ENCODE assay signal across 11 mouse cellular contexts in genomic region chr1:51689461-51690223, GRCm38 (mm10).
DNase-seq lines count a peak whose midpoint lies in the region; ATAC-seq and TF ChIP-seq lines count a peak whose summit lies in the region.
"Had no signal": no experiment of that assay in that cellular context is flagged by ENCODE, and none has a peak within 500 bp of the region (broad histone marks: within the 10 kb centered on the region; RNA-seq: fewer than 3 reads in every experiment).

No protein-coding gene starts in this region.

- no peak overlapping the region for H3K4me2 ChIP-seq in kidney, embryonic 16.5 days (replicated peaks; ENCODE audit: low read depth, low read length)
- H3K4me2 ChIP-seq in liver, postnatal 0 days (ENCODE audit: low read depth, low read length): no peak overlapping the region
- H3K4me2 ChIP-seq: limb, embryonic 13.5 days; neural tube, embryonic 13.5 days had no signal

- H3K27ac ChIP-seq in kidney, adult 2 months (ENCODE audit: insufficient read depth, low read depth, low read length): no peak overlapping the region
- no peak overlapping the region for H3K27ac ChIP-seq in kidney, embryonic 16.5 days (ENCODE audit: low read length)
- H3K27ac ChIP-seq in heart, adult 2 months: peak overlapping the region; percentile 51
- no peak overlapping the region for H3K27ac ChIP-seq in liver, postnatal 0 days (ENCODE audit: low read depth)
- H3K27ac ChIP-seq: limb, embryonic 13.5 days had no signal

- H3K36me3 ChIP-seq in kidney, adult 2 months (ENCODE audit: control insufficient read depth, insufficient read depth, low read length): no peaks in the 10 kb centered on the region
- H3K36me3 ChIP-seq in kidney, embryonic 16.5 days (ENCODE audit: insufficient read depth, low read length): no peaks in the 10 kb centered on the region
- no peaks in the 10 kb centered on the region for H3K36me3 ChIP-seq in heart, adult 2 months (ENCODE audit: control insufficient read depth, insufficient read depth, low read length)
- H3K36me3 ChIP-seq in liver, postnatal 0 days (replicated peaks; ENCODE audit: insufficient read depth, low read length): no peaks in the 10 kb centered on the region
- H3K36me3 ChIP-seq: limb, embryonic 13.5 days; neural tube, embryonic 13.5 days had no signal

- intact Hi-C loops in heart, adult 2 months (cut with DNase I): loop anchor here (5.0 kb wide), 1 partner anchor 48 kb away; no protein-coding TSS in a partner anchor

- POLR2A ChIA-PET in Patski (lab: Charles Lee): no interaction called here

- in situ Hi-C loops in Patski (cut with MboI; ENCODE audit: low pct_unique_long_range_greater_than_20kb): no loop called here

- ATAC-seq in kidney, embryonic 16.5 days (ENCODE audit: low FRiP score, low TSS enrichment): no peak
- peak; percentile 79 for ATAC-seq in Patski
- no peak for ATAC-seq in liver, postnatal 0 days

- peak; percentile 63 for DNase-seq in kidney, adult 2 months
- peak; percentile 19 for DNase-seq in Patski (ENCODE audit: low read depth, low spot score)
- DNase-seq in heart, adult 2 months: peak; percentile 54 to 62
- DNase-seq in liver, postnatal 0 days: no peak
- no peak for DNase-seq in layer of hippocampus, postnatal 25 days (ENCODE audit: extremely low spot score in 1 of 2, low spot score in 1 of 2)
- no peak for DNase-seq in neural tube, embryonic 10.5 days (ENCODE audit: extremely low spot score, low spot score)
- DNase-seq in embryo, embryonic 9.5 days (ENCODE audit: extremely low spot score): no peak
- DNase-seq: cerebellum, postnatal 14 days had no signal

- H3K4me1 ChIP-seq in kidney, adult 2 months (ENCODE audit: control insufficient read depth, insufficient read depth, low read length): no peaks in the 10 kb centered on the region
- no peaks in the 10 kb centered on the region for H3K4me1 ChIP-seq in kidney, embryonic 16.5 days (ENCODE audit: insufficient read depth, low read length)
- peaks cover 1% of the 10 kb centered on the region for H3K4me1 ChIP-seq in heart, adult 2 months (ENCODE audit: control insufficient read depth, insufficient read depth, low read length)
- H3K4me1 ChIP-seq in liver, postnatal 0 days (ENCODE audit: insufficient read depth): no peaks in the 10 kb centered on the region

- WGBS in kidney, adult 2 months: 64% methylated on average over 9 of the region's 9 CpGs
- WGBS in kidney, embryonic 16.5 days: 72% methylated on average over 9 of the region's 9 CpGs
- WGBS in heart, adult 2 months: 44% methylated on average over 9 of the region's 9 CpGs
- 68% methylated on average over 9 of the region's 9 CpGs for WGBS in liver, postnatal 0 days (ENCODE audit: insufficient replicate concordance)

- no peak overlapping the region for H3K4me3 ChIP-seq in kidney, adult 2 months (ENCODE audit: insufficient read depth, low read depth, low read length)
- H3K4me3 ChIP-seq in kidney, embryonic 16.5 days (ENCODE audit: low read length): no peak overlapping the region
- no peak overlapping the region for H3K4me3 ChIP-seq in heart, adult 2 months
- H3K4me3 ChIP-seq in liver, postnatal 0 days (ENCODE audit: low read depth, low read length): no peak overlapping the region
- H3K4me3 ChIP-seq: limb, embryonic 13.5 days; neural tube, embryonic 13.5 days had no signal

- CTCF ChIA-PET in Patski (lab: Charles Lee): interaction anchor here (1.9 kb wide), 1 partner anchor 45 kb away, joined by 7 read pairs; no protein-coding TSS in a partner anchor

- TF ChIP-seq CTCF in kidney, adult 2 months (conservative IDR thresholded peaks at IDR 0.05; ENCODE audit: insufficient read depth, insufficient read length, low read depth, low read length): peak; percentile 34
- TF ChIP-seq CTCF in Patski (IDR thresholded peaks at IDR 0.05): peak; percentile 39
- peak; percentile 45 for TF ChIP-seq CTCF in heart, adult 2 months (IDR thresholded peaks at IDR 0.05)
- TF ChIP-seq CTCF in liver, postnatal 0 days (IDR thresholded peaks at IDR 0.05; ENCODE audit: low read depth): 0 out of 2 replicates have a peak, but pooled peaks have one; percentile 31

- no peak for TF ChIP-seq EP300 in heart, adult 2 months (IDR thresholded peaks at IDR 0.05; ENCODE audit: insufficient read depth, low read depth, low read length)
- TF ChIP-seq EP300 in liver, postnatal 0 days (IDR thresholded peaks at IDR 0.05; ENCODE audit: low read depth): no peak

- TF ChIP-seq POLR2A in kidney, adult 2 months (IDR thresholded peaks at IDR 0.05; ENCODE audit: low read depth, low read length): no peak
- TF ChIP-seq POLR2A in heart, adult 2 months (IDR thresholded peaks at IDR 0.05; ENCODE audit: insufficient read depth, low read depth, low read length): 0 out of 2 replicates have a peak, but pooled peaks have one; percentile 34

- no peak overlapping the region for H3K9ac ChIP-seq in kidney, embryonic 16.5 days (replicated peaks; ENCODE audit: low read length)
- H3K9ac ChIP-seq in heart, adult 2 months (ENCODE audit: low read depth, low read length): no peak overlapping the region
- no peak overlapping the region for H3K9ac ChIP-seq in liver, postnatal 0 days (replicated peaks)
- H3K9ac ChIP-seq: limb, embryonic 13.5 days; neural tube, embryonic 13.5 days had no signal

- no peaks in the 10 kb centered on the region for H3K27me3 ChIP-seq in kidney, adult 2 months (replicated peaks; ENCODE audit: control insufficient read depth, insufficient read depth, low read length)
- no peaks in the 10 kb centered on the region for H3K27me3 ChIP-seq in kidney, embryonic 16.5 days (ENCODE audit: insufficient read depth, low read length)
- no peaks in the 10 kb centered on the region for H3K27me3 ChIP-seq in Patski
- no peaks in the 10 kb centered on the region for H3K27me3 ChIP-seq in heart, adult 2 months (ENCODE audit: control insufficient read depth, insufficient read depth, low read length)
- no peaks in the 10 kb centered on the region for H3K27me3 ChIP-seq in liver, postnatal 0 days (ENCODE audit: insufficient read depth, low read length)
- H3K27me3 ChIP-seq: limb, embryonic 13.5 days; neural tube, embryonic 13.5 days had no signal

- 0 out of 2 replicates have a peak, but pooled peaks cover 4% of the 10 kb centered on the region for H3K9me3 ChIP-seq in kidney, embryonic 16.5 days (ENCODE audit: low read length)
- no peaks in the 10 kb centered on the region for H3K9me3 ChIP-seq in liver, postnatal 0 days (ENCODE audit: low read length)
- H3K9me3 ChIP-seq: limb, embryonic 13.5 days; neural tube, embryonic 13.5 days had no signal

- no peaks in the 10 kb centered on the region for H3K79me2 ChIP-seq in heart, adult 2 months (replicated peaks; ENCODE audit: control insufficient read depth, insufficient read depth, low read length)

Comparison
In these comparisons a context has a peak if more than half of its experiments do, and no peak if none do; other contexts are left out.
1. DNase-seq: peak in kidney, adult 2 months (single experiment), Patski (single experiment) and heart, adult 2 months (2 of 2); none in liver, postnatal 0 days (single experiment), layer of hippocampus, postnatal 25 days (0 of 2), neural tube, embryonic 10.5 days (single experiment) and embryo, embryonic 9.5 days (single experiment).
2. Peak in every context shown above with its lines, with median percentiles within 50 percentile points of each other: CTCF ChIP-seq.